Mouse (Mus musculus): Measurements from ENCODE around the gene Rtn1.

DNA sequence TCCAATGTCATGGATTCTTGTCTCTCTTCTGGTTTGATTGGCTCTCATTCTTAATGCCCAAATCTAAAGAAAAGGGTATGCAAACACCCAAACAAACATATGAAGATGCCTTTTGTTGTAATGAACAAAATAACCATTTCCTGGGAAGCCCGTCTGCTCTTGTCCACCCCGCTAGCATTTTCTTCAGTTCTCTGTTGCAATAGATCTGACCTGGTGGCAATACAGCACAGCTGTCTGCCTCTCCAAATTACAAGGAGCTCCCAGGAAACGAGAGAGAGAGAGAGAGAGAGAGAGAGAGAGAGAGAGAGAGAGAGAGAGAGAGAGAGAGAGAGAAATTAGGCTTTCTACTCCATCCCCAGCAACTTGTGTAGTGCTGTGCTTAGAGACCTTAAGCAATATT lies 42.1 kb downstream of the Rtn1 start:
- TF ChIP-seq GATA1 (IDR thresholded peaks at IDR 0.05; ENCODE audit: low read length) (no peak), TAL1 (IDR thresholded peaks at IDR 0.05; ENCODE audit: low read length) (no peak)
